Mouse (Mus musculus) myocyte (in vitro differentiated cells): ENCODE measurements at regions not wholly inside any gene's neighbourhood (a gene's known extent, or its start where the extent isn't known, plus 50 kb on each side); places are given as distances from the start of the nearest gene placed in this dataset.

Experiments
- E2F4 ChIP-seq: IDR thresholded peaks from one replicate; pipeline ENCODE4 v1.6.1; 2011; ENCODE audit warnings: mild to moderate bottlenecking, control low read depth, moderate library complexity; ENCODE audit not compliant: insufficient read depth
- MAX ChIP-seq: IDR thresholded peaks from one replicate; pipeline ENCODE4 v1.6.1; 2011; ENCODE audit warnings: low read depth, mild to moderate bottlenecking, control low read depth
- MYOD1 ChIP-seq, 3 experiments: IDR thresholded peaks; one replicate each; pipeline ENCODE4 v1.6.1; 2011; ENCODE audit warnings: control low read depth in 2 of 3, low read depth in 2 of 3, mild to moderate bottlenecking in 2 of 3, moderate library complexity in 1 of 3; ENCODE audit not compliant: insufficient read length in 2 of 3, control insufficient read depth in 1 of 3
- POLR2A ChIP-seq: IDR thresholded peaks from one replicate; pipeline ENCODE4 v1.6.1; 2011; ENCODE audit warnings: low read depth, mild to moderate bottlenecking, control low read depth, moderate library complexity; ENCODE audit not compliant: insufficient read length
- REST ChIP-seq: IDR thresholded peaks from one replicate; pipeline ENCODE4 v1.6.1; 2011; ENCODE audit warnings: mild to moderate bottlenecking, control low read depth, moderate library complexity; ENCODE audit not compliant: insufficient read depth, insufficient read length
- SRF ChIP-seq: IDR thresholded peaks from one replicate; pipeline ENCODE4 v1.6.1; 2011; ENCODE audit warnings: low read depth; ENCODE audit not compliant: control insufficient read depth, insufficient read length
- TCF12 ChIP-seq: IDR thresholded peaks from one replicate; pipeline ENCODE4 v1.6.1; 2011; ENCODE audit warnings: mild to moderate bottlenecking, control low read depth; ENCODE audit not compliant: poor library complexity, insufficient read depth, severe bottlenecking
- TCF3 ChIP-seq: IDR thresholded peaks from one replicate; pipeline ENCODE4 v1.6.1; 2011; ENCODE audit warnings: low read depth, control low read depth; ENCODE audit not compliant: insufficient read length
- USF1 ChIP-seq: IDR thresholded peaks from one replicate; pipeline ENCODE4 v1.6.1; 2011; ENCODE audit warnings: low read depth, mild to moderate bottlenecking, control low read depth, moderate library complexity

DNA sequence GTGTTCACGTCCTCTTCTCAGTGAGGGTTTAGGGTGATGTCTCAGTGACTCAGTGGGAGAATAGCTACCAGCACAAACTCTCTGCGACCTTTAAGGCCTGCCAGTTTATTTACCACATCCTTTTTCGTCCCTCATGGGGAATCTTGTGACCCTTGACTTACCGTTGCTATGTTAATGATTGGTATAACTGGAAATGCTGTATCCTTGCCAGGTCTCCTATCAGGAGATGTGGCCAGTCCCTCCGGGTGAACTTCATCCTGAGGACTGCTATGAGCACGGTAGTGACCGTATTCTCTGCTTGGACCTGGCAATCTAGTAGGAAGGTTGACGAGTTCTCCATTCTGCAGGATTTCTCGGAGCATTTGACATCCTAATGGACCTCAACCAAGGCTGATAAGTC lies 188.5 kb upstream of the Zfp618 start:
- no peak for TF ChIP-seq SRF
- TF ChIP-seq MYOD1 (IDR thresholded peaks at IDR 0.05; ENCODE audit: control insufficient read depth in 1 of 3, insufficient read length in 2 of 3, low read depth in 2 of 3): no peak
- TF ChIP-seq POLR2A: no peak
- TF ChIP-seq MAX: no peak
- TF ChIP-seq REST: no peak
- TF ChIP-seq USF1: no peak
- no peak for TF ChIP-seq E2F4
- TF ChIP-seq TCF3: no peak
- no peak for TF ChIP-seq TCF12
